Mouse (Mus musculus) gastrocnemius, postnatal 4 days (tissue): ENCODE results near the gene Otop2. TPM values are rescaled to one million over a fixed set of nuclear protein-coding genes. Genes with fewer than 3 reads are reported as not detected.

Experiments
- DNase-seq, 2 experiments: peaks; one replicate each; pipeline ENCODE4 v3.0.0; 2021 to 2022; ENCODE audit warnings: low spot score in 2 of 2, mixed read lengths in 2 of 2
- total RNA-seq, 2 experiments: library from RNA; stranded (reverse); gene quantifications; 2 replicates each; pipeline ENCODE4 v1.2.3; 2021

Otop2 gene
- total RNA-seq, 2 experiments from 2014 or later: not detected

- no peak for DNase-seq
Observed at GRCm38 (mm10) chr11:115341246-115341645, 34.3 kb downstream of the Otop2 start.

- DNase-seq: no peak
Observed at GRCm38 (mm10) chr11:115341866-115342265, 34.9 kb downstream of the Otop2 start.

- no peak for DNase-seq
Observed at GRCm38 (mm10) chr11:115344967-115345366, 38.0 kb downstream of the Otop2 start.

- DNase-seq: no peak
Observed at GRCm38 (mm10) chr11:115345515-115345914, 38.6 kb downstream of the Otop2 start.

GRCm38 (mm10) chr11:115348681-115349248, 41.8 kb downstream of the Otop2 start:
- DNase-seq: no peak

GRCm38 (mm10) chr11:115349976-115350375, 43.0 kb downstream of the Otop2 start:
- DNase-seq: no peak

DNA sequence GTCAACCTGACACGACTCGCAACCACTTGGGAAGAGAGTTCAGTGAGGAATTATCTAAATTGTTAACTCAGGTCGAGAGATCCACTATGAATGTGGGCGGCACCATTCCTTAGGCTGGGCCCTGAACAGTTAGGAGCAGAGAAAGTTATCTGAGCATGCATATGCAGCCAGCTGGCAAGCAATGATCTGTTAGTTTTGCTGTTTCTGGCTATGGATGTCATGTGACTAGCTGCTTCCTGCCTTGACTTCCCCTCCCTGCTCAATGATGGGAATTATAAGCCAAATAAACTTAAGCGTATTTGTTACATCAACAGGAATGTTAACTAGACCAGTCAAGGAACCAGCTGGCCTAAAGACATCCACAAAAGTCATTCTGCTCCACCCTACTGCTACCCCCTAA, 46.4 kb downstream of the Otop2 start:
- DNase-seq: no peak

DNA sequence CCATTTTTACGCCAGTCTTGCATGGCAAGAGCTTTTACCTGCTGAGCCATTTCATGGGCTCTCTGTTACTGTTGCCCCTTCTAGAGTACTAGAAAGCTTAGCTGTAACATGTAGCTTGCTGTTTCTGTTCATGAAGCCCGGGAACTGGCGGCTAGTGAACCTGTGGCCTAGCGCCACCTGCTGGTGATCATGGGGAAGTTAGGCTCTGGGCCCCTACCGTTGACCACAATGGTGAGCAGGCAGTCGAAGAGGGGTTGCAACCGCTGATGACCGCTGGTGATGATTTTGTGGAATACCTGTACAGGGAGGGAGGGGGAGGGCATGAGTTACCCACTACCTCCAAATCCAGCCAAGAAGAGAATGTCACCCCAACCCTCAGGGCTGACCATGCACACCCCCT, 47.2 kb downstream of the Otop2 start:
- DNase-seq: peak; percentile 51 to 66

- DNase-seq: peak in 1 of 2 experiments; percentile 72
Observed at GRCm38 (mm10) chr11:115358468-115358867, 51.5 kb downstream of the Otop2 start.

DNA sequence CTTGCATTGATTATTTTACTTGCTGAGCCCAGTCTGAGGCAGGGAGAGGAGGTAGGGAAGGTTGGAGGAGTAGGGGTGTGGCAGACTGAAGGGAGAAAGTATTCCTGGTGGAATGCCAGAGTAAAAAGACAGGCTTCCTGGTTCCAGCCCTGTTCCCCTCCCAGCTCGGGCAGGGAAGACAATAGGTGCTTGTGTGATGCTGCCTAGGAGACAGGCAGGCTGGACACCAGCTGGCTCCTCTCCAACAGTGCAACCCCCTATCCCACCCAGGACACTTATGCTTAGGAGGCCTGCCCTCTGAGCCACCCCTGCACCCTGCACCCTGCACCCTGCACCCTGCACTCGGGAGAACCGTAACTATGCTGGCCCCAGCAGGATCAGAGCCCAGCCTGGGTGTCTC, 52.3 kb downstream of the Otop2 start:
- DNase-seq: no peak

DNA sequence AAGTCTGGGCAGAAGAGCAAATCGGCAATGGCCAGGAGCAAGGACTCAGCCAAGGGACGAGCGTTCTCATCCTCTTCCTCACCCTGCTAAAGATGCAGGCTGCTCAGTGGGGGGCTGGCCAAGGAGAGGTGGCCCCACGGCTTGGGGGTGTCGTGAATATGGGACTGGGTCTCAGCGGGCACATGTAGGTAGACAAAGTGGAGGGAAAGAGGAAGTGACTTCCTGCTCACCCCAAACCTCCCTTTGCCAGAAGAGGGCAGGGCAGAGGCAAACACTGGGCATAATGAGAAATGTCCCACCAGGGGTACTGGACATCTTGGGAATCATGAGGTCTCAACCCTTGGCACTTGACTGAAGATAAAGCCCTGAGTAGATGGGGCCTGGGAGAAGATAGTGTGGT, 52.8 kb downstream of the Otop2 start:
- no peak for DNase-seq

DNA sequence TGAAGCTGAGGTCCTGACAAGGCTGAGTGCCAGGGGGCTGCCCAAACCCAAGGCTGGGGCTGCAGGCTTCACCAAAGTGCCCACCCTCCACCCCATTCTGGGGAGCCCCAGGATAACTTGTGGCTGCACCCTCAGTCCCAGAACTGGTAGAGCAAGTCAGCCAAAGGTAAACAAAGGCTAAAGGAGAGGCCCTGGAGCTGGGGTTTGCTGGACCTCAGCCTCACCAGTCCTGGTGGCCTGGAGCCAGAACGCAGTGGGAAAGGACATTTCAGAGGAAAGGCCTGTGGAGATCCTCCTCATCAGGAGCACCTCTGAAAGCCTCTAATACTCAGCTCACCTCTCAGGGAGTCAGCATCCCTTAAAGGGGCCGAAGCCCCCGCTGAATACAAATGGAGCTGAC, 57.2 kb downstream of the Otop2 start:
- DNase-seq: no peak

GRCm38 (mm10) chr11:115366039-115366705, 59.2 kb downstream of the Otop2 start:
- DNase-seq: no peak

- DNase-seq: no peak
Observed at GRCm38 (mm10) chr11:115366706-115367394, 59.9 kb downstream of the Otop2 start.

DNA sequence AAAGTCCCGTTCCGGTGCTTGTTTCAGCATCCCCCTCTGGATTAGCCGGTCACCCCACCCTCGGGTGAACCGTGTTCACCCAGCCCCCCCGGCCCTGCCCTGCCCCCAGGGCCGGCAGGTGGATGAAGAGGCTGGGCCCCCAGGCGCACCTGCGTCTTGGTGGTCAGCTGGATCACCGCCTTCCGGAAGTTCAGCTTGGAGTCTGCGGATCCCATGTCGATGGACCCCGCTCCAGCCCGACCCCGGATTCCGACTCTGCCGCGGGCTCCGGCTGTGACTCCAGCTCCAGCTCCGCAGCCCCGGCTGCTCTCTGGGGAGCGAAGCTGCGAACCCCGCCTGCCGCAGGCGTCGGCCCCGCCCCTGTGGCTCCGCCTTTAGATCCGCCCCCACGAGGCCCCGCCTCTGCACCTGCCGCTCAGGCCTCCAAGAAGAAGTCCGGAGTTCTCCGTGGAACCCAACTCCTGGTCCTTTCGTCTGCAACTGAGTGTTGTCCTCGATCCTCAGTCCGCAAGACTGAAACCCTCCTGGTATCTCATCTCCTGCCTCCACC, 60.5 kb downstream of the Otop2 start, which contains the start of gene Hid1:
Gene Hid1, minus strand, starts transcription at position 362 of the 550 bp plus-strand sequence.
- peak in 1 of 2 experiments; percentile 67 for DNase-seq

DNA sequence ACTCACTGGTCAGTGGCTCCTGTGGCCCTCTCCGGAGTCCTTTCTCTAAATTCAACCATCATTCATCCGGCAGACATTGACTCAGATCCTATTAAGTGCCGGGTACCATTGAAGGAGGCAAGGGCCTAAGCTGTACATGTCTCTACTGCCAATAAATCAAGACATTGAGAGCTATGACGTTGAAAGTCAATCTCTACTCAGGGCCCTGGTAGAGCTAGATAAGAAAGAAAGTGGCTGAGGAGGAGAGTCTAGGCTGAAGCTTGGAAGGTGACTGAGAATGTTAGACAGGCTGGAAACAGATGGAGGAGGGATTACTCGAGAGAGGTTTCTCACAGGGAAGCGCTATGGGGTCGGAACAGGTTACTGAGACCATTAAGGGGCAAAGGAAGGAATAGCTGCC, 63.4 kb downstream of the Otop2 start:
- no peak for DNase-seq

DNA sequence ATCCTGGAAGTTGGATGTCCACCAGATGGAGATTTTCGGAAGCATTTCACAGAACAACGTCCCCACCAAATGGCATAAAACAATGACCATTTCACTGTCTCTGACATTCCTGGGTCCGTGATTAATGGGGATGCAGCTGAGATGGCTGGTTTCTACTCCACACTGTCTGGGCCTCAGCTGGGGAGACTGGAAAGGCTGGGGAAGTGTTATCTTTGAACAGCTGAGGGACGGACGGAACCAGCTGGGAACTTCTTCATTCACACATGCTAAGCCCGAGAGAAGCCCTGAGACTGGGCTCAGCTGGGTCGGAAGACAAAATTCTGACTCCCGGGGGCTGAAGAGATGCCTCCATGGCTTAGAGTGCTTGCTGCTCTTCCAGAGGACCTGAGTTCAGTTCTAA, 64.4 kb downstream of the Otop2 start:
- DNase-seq: no peak

DNA sequence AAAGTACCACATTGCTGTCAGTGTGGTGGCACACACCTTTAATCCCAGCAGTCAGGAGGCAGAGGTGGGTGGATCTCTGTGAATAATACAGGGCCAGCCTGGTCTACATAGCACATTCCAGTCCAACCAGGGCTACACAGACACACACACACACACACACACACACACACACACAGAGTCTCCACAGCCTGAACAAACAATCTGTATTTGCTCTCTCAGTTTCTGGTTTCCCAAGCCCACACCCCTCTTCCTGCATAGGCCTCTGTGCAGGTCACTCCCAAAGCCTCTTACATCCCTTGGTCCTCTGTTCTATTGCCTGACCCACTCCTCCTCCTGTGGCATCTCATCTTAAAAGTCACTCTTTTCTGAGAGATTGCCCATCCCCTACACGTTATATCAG, 65.1 kb downstream of the Otop2 start:
- DNase-seq: no peak

DNA sequence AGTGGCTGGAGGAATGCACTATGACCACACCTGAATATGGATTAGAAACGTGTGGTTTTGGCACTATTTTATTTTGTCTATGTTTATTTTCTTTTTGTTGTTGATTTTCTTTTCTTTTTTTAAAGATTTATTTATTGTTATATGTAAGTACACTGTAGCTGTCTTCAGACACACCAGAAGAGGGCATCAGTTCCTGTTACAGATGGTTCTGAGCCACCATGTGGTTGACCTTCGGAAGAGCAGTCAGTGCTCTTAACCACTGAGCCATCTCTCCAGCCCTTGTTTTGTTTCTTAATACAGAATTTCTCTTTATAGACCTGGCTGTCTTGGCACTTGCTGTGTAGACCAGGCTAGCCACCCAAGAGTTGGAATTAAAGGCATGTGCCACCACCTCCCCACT, 65.8 kb downstream of the Otop2 start:
- no peak for DNase-seq

DNA sequence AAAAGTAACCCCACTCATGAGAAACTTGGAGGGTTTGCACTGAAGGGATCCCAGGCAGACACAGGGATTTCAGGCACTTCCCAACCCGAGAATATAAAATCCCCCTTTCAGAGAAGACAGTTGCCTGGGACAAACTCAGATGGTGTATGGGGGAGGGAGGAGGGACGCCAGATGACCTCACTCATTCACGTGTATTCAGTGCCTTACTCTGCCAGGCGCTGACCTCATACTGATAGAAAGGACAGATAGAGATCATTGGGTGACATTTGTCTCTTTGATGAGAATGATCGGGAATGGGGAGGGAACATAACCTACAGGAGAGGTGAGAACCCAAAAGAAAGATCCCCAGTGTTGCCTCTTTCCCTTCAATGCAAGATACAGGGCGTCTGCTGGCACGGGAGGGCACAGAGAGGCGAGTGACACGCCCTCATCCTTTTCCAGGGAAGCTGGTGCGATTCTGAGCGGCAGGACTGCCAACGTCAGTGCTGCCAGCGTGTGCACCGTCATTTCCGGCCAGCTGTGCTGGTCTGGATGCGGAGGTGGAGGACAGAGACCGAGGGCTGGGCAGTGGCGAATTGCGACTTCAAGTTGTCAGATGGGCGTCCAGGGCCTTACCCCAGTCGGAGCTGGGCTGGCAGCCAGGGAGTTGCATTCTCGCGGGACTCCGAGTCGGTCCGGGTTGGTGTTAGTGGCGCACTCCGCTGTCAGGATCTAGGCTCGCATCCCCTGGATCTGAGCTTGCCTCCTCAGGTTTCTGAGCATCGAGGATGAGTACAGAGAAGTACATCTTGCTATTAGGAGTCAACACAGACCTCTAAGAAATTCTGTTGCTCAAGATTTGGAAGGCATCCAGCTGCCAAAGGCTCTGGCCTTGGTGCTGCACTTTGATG, 67.1 kb downstream of the Otop2 start:
- peak in 1 of 2 experiments; percentile 75 for DNase-seq
